Mouse (Mus musculus) gastrocnemius, postnatal 14 days (tissue): ENCODE data around the gene Ndufa4l2. TPM values are rescaled to one million over a fixed set of nuclear protein-coding genes. Genes with fewer than 3 reads are reported as not detected.

Experiments
- DNase-seq: peaks from one replicate; pipeline ENCODE4 v3.0.0; 2021; ENCODE audit warnings: mixed read lengths
- intact Hi-C: fragments of 180-260 bp; cut with DNase I; formaldehyde crosslinking; loops from one replicate; pipeline ENCODE4 v1.15.1; 2025; ENCODE audit warnings: low total_unique reads
- long read RNA-seq, 2 experiments: library from polyadenylated mRNA; stranded (forward); transcript quantifications; one replicate each; pipeline ENCODE4 v2.0.0; 2021
- total RNA-seq, 2 experiments: library from RNA; stranded (reverse); gene quantifications; 2 replicates each; pipeline ENCODE4 v1.2.3; 2021

The Ndufa4l2 gene
- total RNA-seq = 10 to 100 TPM; 23.3 to 25.3 TPM
- long read RNA-seq, experiment 1, transcript Ndufa4l2-201 (4 exons, 934 nt) = major isoform, 25 of 35 reads
- long read RNA-seq, experiment 1, partial matches to known transcripts = 2 of 35 reads
- long read RNA-seq, experiment 1, other reads (novel, unspliced or antisense) = 7 of 35 reads
- long read RNA-seq, experiment 2, transcript Ndufa4l2-201 (4 exons, 934 nt) = major isoform, 18 of 20 reads
- long read RNA-seq, experiment 2, partial matches to known transcripts = 2 of 20 reads
- long read RNA-seq, experiment 2, other reads (novel, unspliced or antisense) = 0 of 20 reads

GRCm38 (mm10) chr10:127514764-127515163 is at the start of gene Ndufa4l2:
Gene Ndufa4l2, plus strand, starts transcription at chr10:127514967.
- intact Hi-C loops = no loop called here
- peak; percentile 69 for DNase-seq

GRCm38 (mm10) chr10:127471281-127471988 is 43.3 kb upstream of the Ndufa4l2 start:
- DNase-seq = no peak
- intact Hi-C loops = no loop called here

GRCm38 (mm10) chr10:127472722-127473121 is 42.0 kb upstream of the Ndufa4l2 start:
- intact Hi-C loops = no loop called here
- no peak for DNase-seq

GRCm38 (mm10) chr10:127475175-127475574 is 39.6 kb upstream of the Ndufa4l2 start:
- no peak for DNase-seq
- intact Hi-C loops = loop anchor here (5.0 kb wide), 1 partner anchor 62 kb away; no protein-coding TSS in a partner anchor

GRCm38 (mm10) chr10:127476541-127476940 is 38.2 kb upstream of the Ndufa4l2 start:
- intact Hi-C loops = loop anchor here (5.0 kb wide), 1 partner anchor 61 kb away; no protein-coding TSS in a partner anchor

GRCm38 (mm10) chr10:127477301-127477700 is 37.5 kb upstream of the Ndufa4l2 start:
- intact Hi-C loops = loop anchor here (5.0 kb wide), 1 partner anchor 60 kb away; no protein-coding TSS in a partner anchor
- DNase-seq = no peak

More at GRCm38 (mm10) chr10:127476541-127476940, 38.2 kb upstream of the Ndufa4l2 start:
- no peak for DNase-seq

- intact Hi-C loops = loop anchor here (5.0 kb wide), 1 partner anchor 58 kb away; no protein-coding TSS in a partner anchor
- no peak for DNase-seq
Observed at GRCm38 (mm10) chr10:127479131-127479530, 35.6 kb upstream of the Ndufa4l2 start.

GRCm38 (mm10) chr10:127480833-127481813 is 33.6 kb upstream of the Ndufa4l2 start:
- intact Hi-C loops = no loop called here
- DNase-seq = peak; percentile 58

- DNase-seq = no peak
- intact Hi-C loops = no loop called here
Observed at GRCm38 (mm10) chr10:127485235-127485634, 29.5 kb upstream of the Ndufa4l2 start.

- intact Hi-C loops = no loop called here
- DNase-seq = no peak
Observed at GRCm38 (mm10) chr10:127488856-127489255, 25.9 kb upstream of the Ndufa4l2 start.

GRCm38 (mm10) chr10:127490160-127491127 is 24.3 kb upstream of the Ndufa4l2 start:
- intact Hi-C loops = no loop called here
- no peak for DNase-seq

- no peak for DNase-seq
- intact Hi-C loops = no loop called here
Observed at GRCm38 (mm10) chr10:127491128-127491512, 23.6 kb upstream of the Ndufa4l2 start.

- intact Hi-C loops = no loop called here
- DNase-seq = no peak
Observed at GRCm38 (mm10) chr10:127492118-127492517, 22.6 kb upstream of the Ndufa4l2 start.

- no peak for DNase-seq
- intact Hi-C loops = no loop called here
Observed at GRCm38 (mm10) chr10:127496156-127496555, 18.6 kb upstream of the Ndufa4l2 start.

- DNase-seq = no peak
- intact Hi-C loops = no loop called here
Observed at GRCm38 (mm10) chr10:127499516-127499915, 15.3 kb upstream of the Ndufa4l2 start.

GRCm38 (mm10) chr10:127500042-127500441 is 14.7 kb upstream of the Ndufa4l2 start:
- intact Hi-C loops = no loop called here
- no peak for DNase-seq

- peak; percentile 65 for DNase-seq
- intact Hi-C loops = no loop called here
Observed at GRCm38 (mm10) chr10:127500894-127501893, 13.6 kb upstream of the Ndufa4l2 start, which contains the start of gene Stac3. Gene Stac3, plus strand, starts transcription at chr10:127501686.
